Mouse (Mus musculus): Measurements from ENCODE around the gene Pcdh20. TPM values are rescaled to one million over a fixed set of nuclear protein-coding genes. Genes with fewer than 3 reads are reported as not detected.

The Pcdh20 gene
- polyA plus RNA-seq (2015; fragmentation: Nextera tagmentation; extraction: Ambion mirVana): 6.9 and 8.2 TPM in 2 replicates

GRCm38 (mm10) chr14:88470495-88471434, at the start of gene Pcdh20:
Gene Pcdh20 (minus strand): TSS chr14:88471396.
- Histone ChIP-seq H3K27me3 (peaks cover 17% of the 10 kb centered on the region; the same call in 1 of the 2 replicates), H3K4me3 (replicated peaks) (peak within 1 kb of the TSS; percentile 53), H3K4me2 (replicated peaks) (peak within 1 kb of the TSS; percentile 84), H3K36me3 (no peaks in the 10 kb centered on the region), H3K9ac (peak within 1 kb of the TSS; percentile 15; the same call in 1 of the 2 replicates), H3K4me1 (peaks cover 17% of the 10 kb centered on the region), H3K27ac (replicated peaks) (no peak within 1 kb of the TSS), H3K9me3 (replicated peaks) (no peaks in the 10 kb centered on the region)
- ATAC-seq (ENCODE audit: insufficient number of reproducible peaks, low FRiP score, low TSS enrichment, low read depth): no peak
- 2% methylated on average over 29 of the region's 29 CpGs for WGBS

- 51% methylated on average over 3 of the region's 3 CpGs for WGBS
- H3K4me2 ChIP-seq (replicated peaks): no peak overlapping the region
- H3K9ac ChIP-seq: no peak overlapping the region
- H3K9me3 ChIP-seq (replicated peaks): no peaks in the 10 kb centered on the region
- no peak overlapping the region for H3K4me3 ChIP-seq (replicated peaks)
- H3K27me3 ChIP-seq: no peaks in the 10 kb centered on the region
- H3K36me3 ChIP-seq: no peaks in the 10 kb centered on the region
- ATAC-seq (ENCODE audit: insufficient number of reproducible peaks, low FRiP score, low TSS enrichment, low read depth): no peak
- H3K4me1 ChIP-seq: no peaks in the 10 kb centered on the region
- no peak overlapping the region for H3K27ac ChIP-seq (replicated peaks)
These were observed 8.7 kb upstream of the Pcdh20 start for GRCm38 (mm10) chr14:88479909-88480308.

GRCm38 (mm10) chr14:88469956-88470355, 1.2 kb downstream of the Pcdh20 start:
- no peak for ATAC-seq (ENCODE audit: insufficient number of reproducible peaks, low FRiP score, low TSS enrichment, low read depth)
- peak overlapping the region; percentile 53 for H3K4me3 ChIP-seq (replicated peaks)
- H3K4me1 ChIP-seq: peaks cover 17% of the 10 kb centered on the region
- WGBS: under 1% methylated on average over 9 of the region's 9 CpGs
- H3K4me2 ChIP-seq (replicated peaks): peak overlapping the region; percentile 84
- H3K9ac ChIP-seq: no peak overlapping the region
- no peaks in the 10 kb centered on the region for H3K9me3 ChIP-seq (replicated peaks)
- H3K36me3 ChIP-seq: no peaks in the 10 kb centered on the region
- no peak overlapping the region for H3K27ac ChIP-seq (replicated peaks)
- peaks cover 17% of the 10 kb centered on the region; the same call in 1 of the 2 replicates for H3K27me3 ChIP-seq

- peaks cover 17% of the 10 kb centered on the region for H3K4me1 ChIP-seq
- peaks cover 17% of the 10 kb centered on the region; the same call in 1 of the 2 replicates for H3K27me3 ChIP-seq
- no peak overlapping the region for H3K9ac ChIP-seq
- peak overlapping the region; percentile 84 for H3K4me2 ChIP-seq (replicated peaks)
- 0 out of 2 replicates have a peak, but pooled peaks have one; percentile 34 for ATAC-seq (ENCODE audit: insufficient number of reproducible peaks, low FRiP score, low TSS enrichment, low read depth)
- WGBS: 3% methylated on average over 18 of the region's 18 CpGs
- H3K4me3 ChIP-seq (replicated peaks): peak overlapping the region; percentile 53
- no peak overlapping the region for H3K27ac ChIP-seq (replicated peaks)
- no peaks in the 10 kb centered on the region for H3K36me3 ChIP-seq
- no peaks in the 10 kb centered on the region for H3K9me3 ChIP-seq (replicated peaks)
These were observed 1.8 kb downstream of the Pcdh20 start for GRCm38 (mm10) chr14:88469361-88469760.

GRCm38 (mm10) chr14:88466416-88466815, 4.8 kb downstream of the Pcdh20 start:
- Histone ChIP-seq H3K36me3 (no peaks in the 10 kb centered on the region), H3K4me3 (replicated peaks) (no peak overlapping the region), H3K9me3 (replicated peaks) (no peaks in the 10 kb centered on the region), H3K4me1 (peaks cover 17% of the 10 kb centered on the region), H3K9ac (no peak overlapping the region), H3K27me3 (peaks cover 17% of the 10 kb centered on the region; the same call in 1 of the 2 replicates), H3K27ac (replicated peaks) (no peak overlapping the region), H3K4me2 (replicated peaks) (no peak overlapping the region)
- no peak for ATAC-seq (ENCODE audit: insufficient number of reproducible peaks, low FRiP score, low TSS enrichment, low read depth)
- WGBS: 93% methylated on average over 1 of the region's 1 CpGs

- H3K27ac ChIP-seq (replicated peaks): no peak overlapping the region
- H3K9ac ChIP-seq: no peak overlapping the region
- no peak overlapping the region for H3K4me2 ChIP-seq (replicated peaks)
- WGBS: 77% methylated on average over 1 of the region's 1 CpGs
- no peak for ATAC-seq (ENCODE audit: insufficient number of reproducible peaks, low FRiP score, low TSS enrichment, low read depth)
- peaks cover 17% of the 10 kb centered on the region; the same call in 1 of the 2 replicates for H3K27me3 ChIP-seq
- H3K9me3 ChIP-seq (replicated peaks): no peaks in the 10 kb centered on the region
- H3K36me3 ChIP-seq: no peaks in the 10 kb centered on the region
- H3K4me3 ChIP-seq (replicated peaks): no peak overlapping the region
- peaks cover 3% of the 10 kb centered on the region for H3K4me1 ChIP-seq
These were observed 6.8 kb downstream of the Pcdh20 start for GRCm38 (mm10) chr14:88464356-88464755.

- no peaks in the 10 kb centered on the region for H3K36me3 ChIP-seq
- no peaks in the 10 kb centered on the region for H3K4me1 ChIP-seq
- no peak overlapping the region for H3K4me2 ChIP-seq (replicated peaks)
- peaks cover 8% of the 10 kb centered on the region; the same call in 1 of the 2 replicates for H3K27me3 ChIP-seq
- no peak overlapping the region for H3K9ac ChIP-seq
- H3K27ac ChIP-seq (replicated peaks): no peak overlapping the region
- 66% methylated on average over 2 of the region's 2 CpGs for WGBS
- no peak overlapping the region for H3K4me3 ChIP-seq (replicated peaks)
- H3K9me3 ChIP-seq (replicated peaks): no peaks in the 10 kb centered on the region
- ATAC-seq (ENCODE audit: insufficient number of reproducible peaks, low FRiP score, low TSS enrichment, low read depth): no peak
These were observed 7.8 kb downstream of the Pcdh20 start for GRCm38 (mm10) chr14:88463357-88463756.

- Histone ChIP-seq H3K27me3 (peaks cover 5% of the 10 kb centered on the region; the same call in 1 of the 2 replicates), H3K9ac (no peak overlapping the region), H3K36me3 (no peaks in the 10 kb centered on the region), H3K27ac (replicated peaks) (no peak overlapping the region), H3K4me3 (replicated peaks) (no peak overlapping the region), H3K4me1 (no peaks in the 10 kb centered on the region), H3K9me3 (replicated peaks) (no peaks in the 10 kb centered on the region), H3K4me2 (replicated peaks) (no peak overlapping the region)
- 74% methylated on average over 3 of the region's 3 CpGs for WGBS
- ATAC-seq (ENCODE audit: insufficient number of reproducible peaks, low FRiP score, low TSS enrichment, low read depth): no peak
These were observed 8.3 kb downstream of the Pcdh20 start for GRCm38 (mm10) chr14:88462944-88463343.

- ATAC-seq (ENCODE audit: insufficient number of reproducible peaks, low FRiP score, low TSS enrichment, low read depth): no peak
- Histone ChIP-seq H3K4me3 (replicated peaks) (no peak overlapping the region), H3K9ac (no peak overlapping the region), H3K36me3 (no peaks in the 10 kb centered on the region), H3K27ac (replicated peaks) (no peak overlapping the region), H3K4me2 (replicated peaks) (no peak overlapping the region), H3K4me1 (no peaks in the 10 kb centered on the region), H3K27me3 (no peaks in the 10 kb centered on the region), H3K9me3 (replicated peaks) (no peaks in the 10 kb centered on the region)
- 77% methylated on average over 3 of the region's 3 CpGs for WGBS
These were observed 10.5 kb downstream of the Pcdh20 start for GRCm38 (mm10) chr14:88460705-88461104.

- Histone ChIP-seq H3K9ac (no peak overlapping the region), H3K4me3 (replicated peaks) (no peak overlapping the region), H3K9me3 (replicated peaks) (no peaks in the 10 kb centered on the region), H3K27me3 (no peaks in the 10 kb centered on the region), H3K4me2 (replicated peaks) (no peak overlapping the region), H3K4me1 (no peaks in the 10 kb centered on the region), H3K27ac (replicated peaks) (no peak overlapping the region), H3K36me3 (no peaks in the 10 kb centered on the region)
- ATAC-seq (ENCODE audit: insufficient number of reproducible peaks, low FRiP score, low TSS enrichment, low read depth): no peak
- 77% methylated on average over 5 of the region's 5 CpGs for WGBS
These were observed 27.9 kb downstream of the Pcdh20 start for GRCm38 (mm10) chr14:88443304-88443703.

GRCm38 (mm10) chr14:88429393-88429792, 41.8 kb downstream of the Pcdh20 start:
- H3K4me1 ChIP-seq: no peaks in the 10 kb centered on the region
- 87% methylated on average over 7 of the region's 7 CpGs for WGBS
- no peaks in the 10 kb centered on the region for H3K36me3 ChIP-seq
- H3K27ac ChIP-seq (replicated peaks): no peak overlapping the region
- H3K4me2 ChIP-seq (replicated peaks): no peak overlapping the region
- no peaks in the 10 kb centered on the region for H3K9me3 ChIP-seq (replicated peaks)
- H3K4me3 ChIP-seq (replicated peaks): no peak overlapping the region
- no peaks in the 10 kb centered on the region for H3K27me3 ChIP-seq
- no peak for ATAC-seq (ENCODE audit: insufficient number of reproducible peaks, low FRiP score, low TSS enrichment, low read depth)
- H3K9ac ChIP-seq: no peak overlapping the region
